Mouse (Mus musculus): ENCODE measurements around the gene Cnpy2. TPM values are rescaled to one million over a fixed set of nuclear protein-coding genes. Genes with fewer than 3 reads are reported as not detected.

Cnpy2 gene
- total and polyA plus RNA-seq, 3 experiments: 27.8 to 65.3 (median 58.9) TPM

GRCm38 (mm10) chr10:128297622-128298021, 24.6 kb upstream of the Cnpy2 start:
- intact Hi-C loops (cut with DNase I): no loop called here
- WGBS: 39% methylated on average over 11 of the region's 11 CpGs
- H3K4me3 ChIP-seq: no peak overlapping the region

GRCm38 (mm10) chr10:128298243-128298642, 24.0 kb upstream of the Cnpy2 start:
- H3K4me3 ChIP-seq: no peak overlapping the region
- no peak overlapping the region for H3K27ac ChIP-seq
- TF ChIP-seq POLR2A (IDR thresholded peaks at IDR 0.05; ENCODE audit: insufficient read depth, low read depth, low read length): no peak
- no peak for TF ChIP-seq CTCF (IDR thresholded peaks at IDR 0.05)
- TF ChIP-seq EP300 (IDR thresholded peaks at IDR 0.05; ENCODE audit: insufficient read depth, low read depth, low read length): no peak
- 36% methylated on average over 6 of the region's 6 CpGs for WGBS
- no peak for DNase-seq
- H3K36me3 ChIP-seq (ENCODE audit: control insufficient read depth, insufficient read depth, low read length): 0 out of 2 replicates have a peak, but pooled peaks cover 2% of the 10 kb centered on the region
- no peaks in the 10 kb centered on the region for H3K79me2 ChIP-seq (replicated peaks; ENCODE audit: control insufficient read depth, insufficient read depth, low read length)
- intact Hi-C loops (cut with DNase I): no loop called here
- H3K9ac ChIP-seq (ENCODE audit: low read depth, low read length): no peak overlapping the region
- peaks cover 2% of the 10 kb centered on the region for H3K4me1 ChIP-seq (ENCODE audit: control insufficient read depth, insufficient read depth, low read length)
- H3K27me3 ChIP-seq (ENCODE audit: control insufficient read depth, insufficient read depth, low read length): no peaks in the 10 kb centered on the region

More at GRCm38 (mm10) chr10:128297622-128298021, 24.6 kb upstream of the Cnpy2 start:
- TF ChIP-seq EP300 (IDR thresholded peaks at IDR 0.05; ENCODE audit: insufficient read depth, low read depth, low read length) (no peak), POLR2A (IDR thresholded peaks at IDR 0.05; ENCODE audit: insufficient read depth, low read depth, low read length) (no peak), CTCF (IDR thresholded peaks at IDR 0.05) (no peak)
- Histone ChIP-seq H3K36me3 (ENCODE audit: control insufficient read depth, insufficient read depth, low read length) (0 out of 2 replicates have a peak, but pooled peaks cover 2% of the 10 kb centered on the region), H3K79me2 (replicated peaks; ENCODE audit: control insufficient read depth, insufficient read depth, low read length) (no peaks in the 10 kb centered on the region), H3K27me3 (ENCODE audit: control insufficient read depth, insufficient read depth, low read length) (no peaks in the 10 kb centered on the region), H3K27ac (no peak overlapping the region), H3K4me1 (ENCODE audit: control insufficient read depth, insufficient read depth, low read length) (peaks cover 2% of the 10 kb centered on the region), H3K9ac (ENCODE audit: low read depth, low read length) (no peak overlapping the region)
- DNase-seq: peak; percentile 41 to 47

GRCm38 (mm10) chr10:128298702-128299171, 23.5 kb upstream of the Cnpy2 start, which contains the start of gene Il23a:
Il23a (minus strand) TSS chr10:128298752.
- no peak within 1 kb of the TSS for H3K9ac ChIP-seq (ENCODE audit: low read depth, low read length)
- H3K4me1 ChIP-seq (ENCODE audit: control insufficient read depth, insufficient read depth, low read length): peaks cover 3% of the 10 kb centered on the region
- 0 out of 2 replicates have a peak, but pooled peaks cover 2% of the 10 kb centered on the region for H3K36me3 ChIP-seq (ENCODE audit: control insufficient read depth, insufficient read depth, low read length)
- H3K27ac ChIP-seq: no peak within 1 kb of the TSS
- H3K4me3 ChIP-seq: no peak within 1 kb of the TSS
- H3K27me3 ChIP-seq (ENCODE audit: control insufficient read depth, insufficient read depth, low read length): no peaks in the 10 kb centered on the region
- 73% methylated on average over 11 of the region's 11 CpGs for WGBS
- no peak for DNase-seq
- intact Hi-C loops (cut with DNase I): no loop called here
- TF ChIP-seq CTCF (IDR thresholded peaks at IDR 0.05) (no peak), POLR2A (IDR thresholded peaks at IDR 0.05; ENCODE audit: insufficient read depth, low read depth, low read length) (no peak), EP300 (IDR thresholded peaks at IDR 0.05; ENCODE audit: insufficient read depth, low read depth, low read length) (no peak)
- no peaks in the 10 kb centered on the region for H3K79me2 ChIP-seq (replicated peaks; ENCODE audit: control insufficient read depth, insufficient read depth, low read length)

- no peak for TF ChIP-seq CTCF (IDR thresholded peaks at IDR 0.05)
- no peak for TF ChIP-seq EP300 (IDR thresholded peaks at IDR 0.05; ENCODE audit: insufficient read depth, low read depth, low read length)
- TF ChIP-seq POLR2A (IDR thresholded peaks at IDR 0.05; ENCODE audit: insufficient read depth, low read depth, low read length): no peak
- H3K4me1 ChIP-seq (ENCODE audit: control insufficient read depth, insufficient read depth, low read length): peaks cover 8% of the 10 kb centered on the region
- peak overlapping the region; percentile 100 for H3K27ac ChIP-seq
- no peaks in the 10 kb centered on the region for H3K27me3 ChIP-seq (ENCODE audit: control insufficient read depth, insufficient read depth, low read length)
- no peak for DNase-seq
- 0 out of 2 replicates have a peak, but pooled peaks cover 2% of the 10 kb centered on the region for H3K36me3 ChIP-seq (ENCODE audit: control insufficient read depth, insufficient read depth, low read length)
- no peaks in the 10 kb centered on the region for H3K79me2 ChIP-seq (replicated peaks; ENCODE audit: control insufficient read depth, insufficient read depth, low read length)
- intact Hi-C loops (cut with DNase I): loop anchor here (5.0 kb wide), 1 partner anchor 325 kb away; the partner anchor contains the start of gene Rps26
- WGBS: 21% methylated on average over 3 of the region's 3 CpGs
- peak overlapping the region; percentile 75 for H3K9ac ChIP-seq (ENCODE audit: low read depth, low read length)
- peak overlapping the region; percentile 88 for H3K4me3 ChIP-seq
Measured at GRCm38 (mm10) chr10:128302357-128302756, 19.9 kb upstream of the Cnpy2 start.

- Histone ChIP-seq H3K4me3 (peak overlapping the region; percentile 88), H3K4me1 (ENCODE audit: control insufficient read depth, insufficient read depth, low read length) (peaks cover 7% of the 10 kb centered on the region), H3K36me3 (ENCODE audit: control insufficient read depth, insufficient read depth, low read length) (0 out of 2 replicates have a peak, but pooled peaks cover 2% of the 10 kb centered on the region), H3K9ac (ENCODE audit: low read depth, low read length) (peak overlapping the region; percentile 75), H3K27me3 (ENCODE audit: control insufficient read depth, insufficient read depth, low read length) (no peaks in the 10 kb centered on the region), H3K27ac (peak overlapping the region; percentile 100), H3K79me2 (replicated peaks; ENCODE audit: control insufficient read depth, insufficient read depth, low read length) (no peaks in the 10 kb centered on the region)
- WGBS: 0% methylated on average over 9 of the region's 9 CpGs
- TF ChIP-seq EP300 (IDR thresholded peaks at IDR 0.05; ENCODE audit: insufficient read depth, low read depth, low read length) (no peak), CTCF (IDR thresholded peaks at IDR 0.05) (no peak), POLR2A (IDR thresholded peaks at IDR 0.05; ENCODE audit: insufficient read depth, low read depth, low read length) (no peak)
- intact Hi-C loops (cut with DNase I): loop anchor here (5.0 kb wide), 1 partner anchor 325 kb away; the partner anchor contains the start of gene Rps26
- DNase-seq: no peak
Measured at GRCm38 (mm10) chr10:128302785-128303125, 19.5 kb upstream of the Cnpy2 start.
